Mouse (Mus musculus): Measurements from ENCODE around the gene Zfp385a. TPM values are rescaled to one million over a fixed set of nuclear protein-coding genes. Genes with fewer than 3 reads are reported as not detected.

Gene Zfp385a
- polyA plus RNA-seq (2016; fragmentation: Nextera tagmentation; extraction: Ambion mirVana) = 20.2 and 20.9 TPM in 2 replicates

DNA sequence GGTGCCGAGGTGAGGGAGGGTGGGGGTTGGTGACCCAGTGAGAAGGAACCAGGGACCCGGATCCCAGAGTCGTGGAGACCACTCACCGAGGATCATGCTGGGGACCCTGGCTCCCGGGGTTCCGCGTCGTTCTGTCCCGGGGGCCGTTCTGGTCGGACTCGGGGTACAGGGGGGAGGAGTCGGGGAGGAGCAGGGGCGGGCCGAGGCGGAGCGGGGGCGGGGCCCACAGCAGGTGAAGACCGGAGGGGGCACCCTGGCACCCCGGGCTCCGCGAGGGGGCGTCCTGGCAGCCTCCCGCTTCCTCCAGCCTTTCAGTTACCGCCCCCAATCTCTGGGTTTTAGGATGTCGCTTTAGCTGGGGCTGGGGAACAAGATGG, at the start of gene Zfp385a:
Gene Zfp385a (minus strand): TSS at position 133 of the 377 bp plus-strand sequence.
- H3K4me3 ChIP-seq = peak within 1 kb of the TSS; percentile 52
- H3K27ac ChIP-seq = no peak within 1 kb of the TSS
- peak; percentile 41; the same call in 1 of the 2 replicates for ATAC-seq (ENCODE audit: low FRiP score, low read depth)
- no peaks in the 10 kb centered on the region for H3K9me3 ChIP-seq
- H3K27me3 ChIP-seq (replicated peaks) = peaks cover 31% of the 10 kb centered on the region
- H3K4me1 ChIP-seq = peaks cover 23% of the 10 kb centered on the region
- WGBS = 1% methylated on average over 26 of the region's 26 CpGs
- H3K9ac ChIP-seq = peak within 1 kb of the TSS; percentile 56
- H3K36me3 ChIP-seq = peaks cover 2% of the 10 kb centered on the region; the same call in 1 of the 2 replicates
- peak within 1 kb of the TSS; percentile 88 for H3K4me2 ChIP-seq (replicated peaks)

- no peaks in the 10 kb centered on the region for H3K27me3 ChIP-seq (replicated peaks)
- H3K4me1 ChIP-seq = no peaks in the 10 kb centered on the region
- H3K9me3 ChIP-seq = no peaks in the 10 kb centered on the region
- no peaks in the 10 kb centered on the region for H3K36me3 ChIP-seq
- no peak for ATAC-seq (ENCODE audit: low FRiP score, low read depth)
- H3K4me3 ChIP-seq = no peak overlapping the region
- no peak overlapping the region for H3K4me2 ChIP-seq (replicated peaks)
- no peak overlapping the region for H3K9ac ChIP-seq
- WGBS = 60% methylated on average over 4 of the region's 4 CpGs
- no peak overlapping the region for H3K27ac ChIP-seq
Observed at GRCm38 (mm10) chr15:103388556-103389145, 48.8 kb upstream of the Zfp385a start.

- ATAC-seq (ENCODE audit: low FRiP score, low read depth) = no peak
- no peaks in the 10 kb centered on the region for H3K36me3 ChIP-seq
- no peak overlapping the region for H3K9ac ChIP-seq
- H3K9me3 ChIP-seq = no peaks in the 10 kb centered on the region
- H3K4me3 ChIP-seq = no peak overlapping the region
- H3K4me1 ChIP-seq = 0 out of 2 replicates have a peak, but pooled peaks cover 8% of the 10 kb centered on the region
- no peak overlapping the region for H3K4me2 ChIP-seq (replicated peaks)
- 68% methylated on average over 7 of the region's 7 CpGs for WGBS
- H3K27ac ChIP-seq = no peak overlapping the region
- no peaks in the 10 kb centered on the region for H3K27me3 ChIP-seq (replicated peaks)
Observed at GRCm38 (mm10) chr15:103383771-103384488, 44.0 kb upstream of the Zfp385a start.

DNA sequence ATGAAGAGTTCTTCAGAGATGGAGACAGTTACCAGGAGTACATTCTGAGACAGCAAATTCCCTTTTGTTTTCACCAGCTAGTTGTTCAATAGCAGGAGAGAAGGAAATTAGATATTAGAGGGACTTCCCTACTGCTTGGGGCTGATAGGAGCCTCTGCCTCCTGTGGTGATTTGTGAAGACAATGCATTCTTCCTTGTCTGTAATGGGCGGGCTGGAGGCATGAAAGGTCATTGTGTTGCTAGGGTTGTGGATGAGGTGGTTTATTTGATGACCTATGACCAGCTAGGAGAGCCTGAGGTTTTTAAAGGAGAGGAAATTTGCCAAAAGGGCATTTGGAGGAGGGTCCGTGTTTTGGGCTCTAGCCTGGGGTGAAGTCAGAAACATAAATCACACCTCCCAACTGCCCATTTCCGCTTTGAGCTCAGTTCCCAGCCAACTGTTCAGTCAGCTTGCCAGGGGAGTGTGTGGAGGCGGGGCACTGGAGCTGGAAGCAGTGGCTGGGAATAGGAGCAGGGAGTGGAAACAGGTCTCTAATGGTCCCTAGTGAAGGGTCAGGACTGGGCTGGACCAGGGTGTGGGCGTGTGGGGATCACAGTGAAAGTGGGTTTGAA, 43.0 kb upstream of the Zfp385a start:
- Histone ChIP-seq H3K27me3 (replicated peaks) (no peaks in the 10 kb centered on the region), H3K27ac (no peak overlapping the region), H3K4me1 (peaks cover 18% of the 10 kb centered on the region; the same call in 1 of the 2 replicates), H3K4me3 (no peak overlapping the region), H3K9ac (no peak overlapping the region), H3K36me3 (no peaks in the 10 kb centered on the region), H3K9me3 (no peaks in the 10 kb centered on the region), H3K4me2 (replicated peaks) (no peak overlapping the region)
- no peak for ATAC-seq (ENCODE audit: low FRiP score, low read depth)
- WGBS = 17% methylated on average over 5 of the region's 5 CpGs

DNA sequence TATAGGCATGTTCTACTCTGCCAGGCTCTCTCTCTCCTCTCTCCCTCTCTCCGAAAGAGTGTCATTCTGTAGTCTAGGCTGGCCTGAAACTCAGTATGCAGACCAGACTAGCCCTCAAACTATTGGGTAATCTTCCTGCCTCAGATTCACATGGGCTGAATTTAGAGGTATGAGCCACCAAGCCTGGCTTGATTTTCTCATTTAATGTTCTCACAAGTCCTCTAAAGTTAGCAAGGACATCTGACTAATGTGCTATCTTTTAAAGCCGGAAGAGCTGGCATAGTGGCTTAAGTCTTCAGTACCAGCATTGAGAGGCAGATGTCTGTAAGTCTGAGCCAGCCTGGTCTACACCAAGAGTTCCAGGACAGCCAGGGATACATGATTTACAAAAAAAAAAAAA, 42.2 kb upstream of the Zfp385a start:
- no peak overlapping the region for H3K9ac ChIP-seq
- H3K4me1 ChIP-seq = peaks cover 18% of the 10 kb centered on the region; the same call in 1 of the 2 replicates
- H3K27me3 ChIP-seq (replicated peaks) = no peaks in the 10 kb centered on the region
- 89% methylated on average over 2 of the region's 2 CpGs for WGBS
- H3K27ac ChIP-seq = no peak overlapping the region
- H3K4me2 ChIP-seq (replicated peaks) = no peak overlapping the region
- no peaks in the 10 kb centered on the region for H3K9me3 ChIP-seq
- H3K36me3 ChIP-seq = no peaks in the 10 kb centered on the region
- H3K4me3 ChIP-seq = no peak overlapping the region
- ATAC-seq (ENCODE audit: low FRiP score, low read depth) = no peak

GRCm38 (mm10) chr15:103378665-103379356, 38.9 kb upstream of the Zfp385a start:
- no peak for ATAC-seq (ENCODE audit: low FRiP score, low read depth)

DNA sequence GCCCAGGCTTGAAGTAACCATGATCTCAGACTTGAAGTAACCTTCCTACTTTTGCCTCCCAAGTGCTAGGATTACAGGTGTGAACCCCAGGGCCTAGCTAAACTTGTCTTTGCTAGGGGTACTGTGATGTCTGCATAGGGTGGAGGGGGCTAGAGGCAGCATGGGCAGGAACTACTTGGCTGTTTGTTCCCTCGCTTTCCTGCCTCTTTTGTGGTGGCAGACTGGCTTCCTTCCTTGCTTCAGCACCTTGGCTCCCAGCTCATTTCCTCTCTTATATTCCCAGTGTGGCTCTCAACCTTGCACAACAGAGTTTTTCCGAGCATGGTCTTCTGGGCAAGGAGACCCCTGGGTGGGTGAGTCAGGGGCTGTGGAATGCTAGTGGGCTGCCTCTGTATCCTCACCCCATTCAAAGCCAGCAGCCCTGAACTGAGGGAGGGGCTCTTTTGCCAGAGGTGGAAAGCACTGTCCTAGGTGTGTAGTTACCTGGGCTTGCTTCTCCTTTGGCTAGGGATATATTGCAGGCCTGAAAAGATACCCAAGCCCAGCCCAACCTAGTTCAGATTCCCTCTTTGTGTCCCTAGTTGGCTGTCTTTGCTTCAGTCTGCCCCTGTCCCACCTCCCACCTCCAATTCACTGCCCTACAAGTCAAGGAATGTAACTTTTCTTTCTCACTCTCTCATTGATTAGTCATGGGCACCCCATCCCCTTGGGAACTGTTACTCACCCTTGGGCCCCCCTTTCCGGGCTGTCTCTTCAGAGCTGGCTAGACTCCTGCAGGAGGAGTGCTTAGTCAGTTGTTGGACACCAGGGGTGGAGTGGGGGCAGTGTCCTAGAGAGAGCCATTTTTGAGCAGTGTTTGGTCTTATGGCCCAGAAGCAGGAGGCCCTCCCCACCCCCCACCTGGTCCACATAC, 38.1 kb upstream of the Zfp385a start:
- Histone ChIP-seq H3K4me1 (peaks cover 16% of the 10 kb centered on the region; the same call in 1 of the 2 replicates), H3K9ac (no peak overlapping the region), H3K4me2 (replicated peaks) (no peak overlapping the region), H3K27ac (no peak overlapping the region), H3K27me3 (replicated peaks) (no peaks in the 10 kb centered on the region), H3K4me3 (no peak overlapping the region), H3K36me3 (no peaks in the 10 kb centered on the region), H3K9me3 (no peaks in the 10 kb centered on the region)
- 55% methylated on average over 3 of the region's 3 CpGs for WGBS
- no peak for ATAC-seq (ENCODE audit: low FRiP score, low read depth)

More at GRCm38 (mm10) chr15:103378665-103379356, 38.9 kb upstream of the Zfp385a start:
- Histone ChIP-seq H3K4me2 (replicated peaks) (no peak overlapping the region), H3K9me3 (no peaks in the 10 kb centered on the region), H3K27me3 (replicated peaks) (no peaks in the 10 kb centered on the region), H3K4me3 (no peak overlapping the region), H3K27ac (no peak overlapping the region), H3K9ac (no peak overlapping the region), H3K36me3 (no peaks in the 10 kb centered on the region), H3K4me1 (peaks cover 18% of the 10 kb centered on the region; the same call in 1 of the 2 replicates)
- WGBS = 64% methylated on average over 3 of the region's 3 CpGs

DNA sequence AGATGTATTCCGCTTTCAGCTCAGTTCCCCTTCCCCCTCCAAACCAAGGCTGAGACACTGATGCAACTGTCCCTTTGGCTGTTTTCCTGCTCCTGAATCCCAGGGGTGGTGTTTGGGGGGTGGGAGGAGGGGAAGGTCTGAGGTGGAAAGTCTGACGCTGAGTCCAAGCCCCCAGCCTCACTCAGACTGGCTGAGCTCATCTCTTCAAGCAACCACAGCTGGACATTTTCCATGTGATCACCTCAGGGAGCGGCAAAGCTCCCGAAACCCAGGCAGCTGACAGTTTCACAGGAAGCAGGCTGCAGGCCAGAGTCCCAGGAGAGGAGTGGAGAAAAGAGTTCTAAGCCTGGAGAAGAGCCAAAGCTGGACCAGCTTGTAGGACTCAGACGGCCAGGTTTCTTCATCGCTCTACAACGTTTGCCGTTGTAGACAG, 37.0 kb upstream of the Zfp385a start:
- H3K9ac ChIP-seq = no peak overlapping the region
- no peak for ATAC-seq (ENCODE audit: low FRiP score, low read depth)
- H3K4me1 ChIP-seq = peaks cover 12% of the 10 kb centered on the region; the same call in 1 of the 2 replicates
- no peak overlapping the region for H3K4me3 ChIP-seq
- no peaks in the 10 kb centered on the region for H3K9me3 ChIP-seq
- 72% methylated on average over 8 of the region's 8 CpGs for WGBS
- H3K36me3 ChIP-seq = no peaks in the 10 kb centered on the region
- no peaks in the 10 kb centered on the region for H3K27me3 ChIP-seq (replicated peaks)
- H3K27ac ChIP-seq = no peak overlapping the region
- no peak overlapping the region for H3K4me2 ChIP-seq (replicated peaks)

DNA sequence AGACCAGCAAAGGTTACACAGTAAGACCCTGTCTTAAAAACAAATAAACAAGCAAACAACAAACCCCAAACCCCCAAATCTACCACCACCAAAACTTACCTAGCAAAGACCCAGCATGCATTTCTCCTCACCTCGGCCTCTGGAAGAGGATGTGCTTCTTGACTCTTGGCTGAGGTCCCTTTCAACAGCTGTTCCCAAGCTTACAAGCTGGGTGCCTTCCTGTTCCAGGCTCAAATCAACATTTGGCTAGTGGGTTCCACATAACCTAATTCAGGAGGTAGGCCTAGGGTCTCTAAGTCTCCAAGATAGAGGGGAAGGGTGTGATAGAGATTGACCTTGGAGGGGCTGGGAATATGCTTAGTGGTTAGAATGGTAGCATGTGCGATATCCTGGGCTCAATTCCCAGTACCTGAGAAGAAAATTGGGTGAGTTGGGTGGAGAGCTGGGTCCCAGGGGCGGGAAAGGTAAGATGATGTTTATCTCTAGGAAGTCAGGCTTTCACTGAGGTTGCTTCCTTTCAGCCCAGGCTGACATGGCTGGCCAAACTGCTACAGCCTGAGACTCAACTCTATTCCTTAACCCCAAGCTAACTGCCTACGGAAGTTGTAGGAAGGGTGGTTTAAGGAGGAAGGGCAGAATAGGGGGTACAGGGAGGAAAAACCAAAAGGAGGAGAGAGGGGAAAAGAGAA, 35.4 kb upstream of the Zfp385a start:
- Histone ChIP-seq H3K4me3 (no peak overlapping the region), H3K9me3 (no peaks in the 10 kb centered on the region), H3K27ac (no peak overlapping the region), H3K4me2 (replicated peaks) (no peak overlapping the region), H3K9ac (no peak overlapping the region), H3K27me3 (replicated peaks) (no peaks in the 10 kb centered on the region), H3K4me1 (peaks cover 12% of the 10 kb centered on the region; the same call in 1 of the 2 replicates), H3K36me3 (no peaks in the 10 kb centered on the region)
- ATAC-seq (ENCODE audit: low FRiP score, low read depth) = no peak
- 88% methylated on average over 4 of the region's 4 CpGs for WGBS

GRCm38 (mm10) chr15:103372461-103372860, 32.6 kb upstream of the Zfp385a start:
- no peak overlapping the region for H3K4me3 ChIP-seq
- 0 out of 2 replicates have a peak, but pooled peaks cover 6% of the 10 kb centered on the region for H3K27me3 ChIP-seq (replicated peaks)
- no peaks in the 10 kb centered on the region for H3K4me1 ChIP-seq
- no peaks in the 10 kb centered on the region for H3K36me3 ChIP-seq
- H3K4me2 ChIP-seq (replicated peaks) = no peak overlapping the region
- ATAC-seq (ENCODE audit: low FRiP score, low read depth) = no peak
- no peak overlapping the region for H3K27ac ChIP-seq
- H3K9ac ChIP-seq = no peak overlapping the region
- no peaks in the 10 kb centered on the region for H3K9me3 ChIP-seq

- Histone ChIP-seq H3K9me3 (no peaks in the 10 kb centered on the region), H3K36me3 (no peaks in the 10 kb centered on the region), H3K27ac (no peak overlapping the region), H3K9ac (no peak overlapping the region), H3K4me2 (replicated peaks) (no peak overlapping the region), H3K4me3 (no peak overlapping the region), H3K4me1 (0 out of 2 replicates have a peak, but pooled peaks cover 2% of the 10 kb centered on the region), H3K27me3 (replicated peaks) (0 out of 2 replicates have a peak, but pooled peaks cover 11% of the 10 kb centered on the region)
- no peak for ATAC-seq (ENCODE audit: low FRiP score, low read depth)
- 92% methylated on average over 1 of the region's 1 CpGs for WGBS
Observed at GRCm38 (mm10) chr15:103371741-103372140, 31.8 kb upstream of the Zfp385a start.
